Mouse (Mus musculus) MEL (cell line): ENCODE data around the gene Phospho1. TPM values are rescaled to one million over a fixed set of nuclear protein-coding genes. Genes with fewer than 3 reads are reported as not detected.

Source experiments
- DNase-seq: peaks from one replicate; pipeline ENCODE4 v3.0.0; 2011; ENCODE audit warnings: low read depth, low spot score
- H3K27ac ChIP-seq: 2 replicates; pipeline ENCODE4 v1.5.1; 2012; ENCODE audit warnings: low read depth, mild to moderate bottlenecking, control low read depth, low read length, moderate library complexity; ENCODE audit not compliant: control insufficient read depth
- H3K27me3 ChIP-seq, 2 experiments: fragments of 150-350 bp in 1 of 2; sonication (generic) in 1 of 2; 2 replicates each; pipeline ENCODE4 v1.6.1; 2012; ENCODE audit warnings: low read length in 2 of 2, mild to moderate bottlenecking in 2 of 2, improper control_type of control experiment in 1 of 2, moderate library complexity in 1 of 2; ENCODE audit not compliant: insufficient read depth in 2 of 2, control insufficient read depth in 1 of 2
- H3K36me3 ChIP-seq, 2 experiments: 2 replicates each; pipeline ENCODE4 v1.6.1; 2012 to 2014; ENCODE audit warnings: low read length in 2 of 2, improper control_type of control experiment in 1 of 2, inconsistent platforms in 1 of 2, mild to moderate bottlenecking in 1 of 2; ENCODE audit not compliant: insufficient read depth in 2 of 2, control insufficient read depth in 1 of 2
- H3K4me1 ChIP-seq, 2 experiments: fragments of 150-350 bp in 1 of 2; sonication (generic) in 1 of 2; 2 replicates each; pipeline ENCODE4 v1.6.1; 2012; ENCODE audit warnings: low read length in 2 of 2, improper control_type of control experiment in 1 of 2, mild to moderate bottlenecking in 1 of 2; ENCODE audit not compliant: insufficient read depth in 2 of 2, control insufficient read depth in 1 of 2
- H3K4me3 ChIP-seq, 2 experiments: fragments of 150-350 bp in 1 of 2; sonication (generic) in 1 of 2; 2 replicates each; pipeline ENCODE4 v1.5.1; 2012; ENCODE audit warnings: low read depth in 2 of 2, low read length in 2 of 2, mild to moderate bottlenecking in 2 of 2, moderate library complexity in 2 of 2, control low read depth in 1 of 2, improper control_type of control experiment in 1 of 2; ENCODE audit not compliant: control insufficient read depth in 1 of 2, insufficient read depth in 1 of 2
- H3K79me2 ChIP-seq: 2 replicates; pipeline ENCODE4 v1.6.1; 2012; ENCODE audit warnings: mild to moderate bottlenecking, low read length, moderate library complexity; ENCODE audit not compliant: control insufficient read depth, poor library complexity, insufficient read depth
- H3K9ac ChIP-seq: 2 replicates; pipeline ENCODE4 v1.6.1; 2012; ENCODE audit warnings: low read depth, mild to moderate bottlenecking, control low read depth, low read length, moderate library complexity; ENCODE audit not compliant: control insufficient read depth, poor library complexity, severe bottlenecking
- H3K9me3 ChIP-seq: fragments of 150-350 bp; sonication (generic); replicated peaks from 2 replicates; pipeline ENCODE4 v1.6.1; 2012; ENCODE audit warnings: mild to moderate bottlenecking, low read length, improper control_type of control experiment, moderate library complexity; ENCODE audit not compliant: insufficient read depth
- BHLHE40 ChIP-seq: IDR thresholded peaks from 2 replicates; pipeline ENCODE4 v1.6.1; 2012; ENCODE audit warnings: low read depth, mild to moderate bottlenecking, inconsistent platforms, low read length, improper control_type of control experiment, borderline replicate concordance
- CHD1 ChIP-seq: IDR thresholded peaks from 2 replicates; pipeline ENCODE4 v1.6.1; 2012; ENCODE audit warnings: low read depth, mild to moderate bottlenecking, inconsistent platforms, low read length, improper control_type of control experiment
- CTCF ChIP-seq, 3 experiments: IDR thresholded peaks in 2 of 3; conservative IDR thresholded peaks in 1 of 3; 2 replicates each; pipeline ENCODE4 v1.5.1; 2011 to 2012; ENCODE audit warnings: low read length in 3 of 3, low read depth in 2 of 3, mild to moderate bottlenecking in 2 of 3, improper control_type of control experiment in 1 of 3, inconsistent platforms in 1 of 3, mixed read lengths in 1 of 3, moderate library complexity in 1 of 3; ENCODE audit not compliant: control insufficient read depth in 1 of 3, insufficient read depth in 1 of 3, poor library complexity in 1 of 3, severe bottlenecking in 1 of 3
- E2F4 ChIP-seq: IDR thresholded peaks from 2 replicates; pipeline ENCODE4 v1.6.1; 2011; ENCODE audit warnings: low read depth, low read length, improper control_type of control experiment, borderline replicate concordance
- ELF1 ChIP-seq: IDR thresholded peaks from 2 replicates; pipeline ENCODE4 v1.6.1; 2014; ENCODE audit warnings: low read depth, mild to moderate bottlenecking, inconsistent platforms, low read length, improper control_type of control experiment, moderate library complexity
- GABPA ChIP-seq: IDR thresholded peaks from 2 replicates; pipeline ENCODE4 v1.6.1; 2012; ENCODE audit warnings: low read depth, mild to moderate bottlenecking, inconsistent platforms, low read length, improper control_type of control experiment, moderate library complexity
- GATA1 ChIP-seq: IDR thresholded peaks from 2 replicates; pipeline ENCODE4 v1.6.1; 2011; ENCODE audit warnings: low read depth, low read length, improper control_type of control experiment
- HCFC1 ChIP-seq: IDR thresholded peaks from 2 replicates; pipeline ENCODE4 v1.6.1; 2012; ENCODE audit warnings: low read depth, mild to moderate bottlenecking, inconsistent platforms, low read length, improper control_type of control experiment, moderate library complexity
- KAT2A ChIP-seq: conservative IDR thresholded peaks from 2 replicates; pipeline ENCODE4 v1.6.1; 2012; ENCODE audit warnings: low read depth, low read length, improper control_type of control experiment, inconsistent platforms
- MAX ChIP-seq: IDR thresholded peaks from 2 replicates; pipeline ENCODE4 v1.6.1; 2011; ENCODE audit warnings: low read length, improper control_type of control experiment
- MAZ ChIP-seq: IDR thresholded peaks from 2 replicates; pipeline ENCODE4 v1.6.1; 2012; ENCODE audit warnings: low read depth, mild to moderate bottlenecking, inconsistent platforms, low read length, improper control_type of control experiment
- MEF2A ChIP-seq: IDR thresholded peaks from 2 replicates; pipeline ENCODE4 v1.6.1; 2014; ENCODE audit warnings: low read depth, mild to moderate bottlenecking, inconsistent platforms, low read length, improper control_type of control experiment; ENCODE audit not compliant: poor library complexity, insufficient replicate concordance, severe bottlenecking; ENCODE audit errors: extremely low read depth
- MXI1 ChIP-seq: IDR thresholded peaks from 2 replicates; pipeline ENCODE4 v1.6.1; 2011; ENCODE audit warnings: mild to moderate bottlenecking, low read depth, low read length, improper control_type of control experiment
- MYC ChIP-seq: IDR thresholded peaks from 2 replicates; pipeline ENCODE4 v1.6.1; 2011; ENCODE audit warnings: low read depth, mild to moderate bottlenecking, low read length, improper control_type of control experiment, moderate library complexity
- NELFE ChIP-seq: IDR thresholded peaks from 2 replicates; pipeline ENCODE4 v1.6.1; 2011; ENCODE audit warnings: low read depth, low read length, improper control_type of control experiment
- NRF1 ChIP-seq: IDR thresholded peaks from 2 replicates; pipeline ENCODE4 v1.6.1; 2014; ENCODE audit warnings: low read depth, mild to moderate bottlenecking, inconsistent platforms, low read length, improper control_type of control experiment, moderate library complexity; ENCODE audit not compliant: poor library complexity, insufficient read depth, severe bottlenecking
- POLR2A ChIP-seq, 2 experiments: IDR thresholded peaks; 2 replicates each; pipeline ENCODE4 v1.6.1; 2011 to 2012; ENCODE audit warnings: low read length in 2 of 2, mild to moderate bottlenecking in 2 of 2, control low read depth in 1 of 2, improper control_type of control experiment in 1 of 2, low read depth in 1 of 2, moderate library complexity in 1 of 2; ENCODE audit not compliant: control insufficient read depth in 1 of 2, insufficient read depth in 1 of 2, poor library complexity in 1 of 2
- POLR2AphosphoS2 ChIP-seq: IDR thresholded peaks from 2 replicates; pipeline ENCODE4 v1.6.1; 2011; ENCODE audit warnings: low read length, improper control_type of control experiment
- POLR2AphosphoS5 ChIP-seq: IDR thresholded peaks from 2 replicates; pipeline ENCODE4 v1.6.1; 2012; ENCODE audit warnings: low read depth, borderline replicate concordance, mild to moderate bottlenecking, inconsistent platforms, low read length, moderate library complexity, mixed read lengths
- RAD21 ChIP-seq: IDR thresholded peaks from 2 replicates; pipeline ENCODE4 v1.6.1; 2011; ENCODE audit warnings: mild to moderate bottlenecking, low read depth, low read length, improper control_type of control experiment
- SIN3A ChIP-seq: IDR thresholded peaks from 2 replicates; pipeline ENCODE4 v1.6.1; 2012; ENCODE audit warnings: low read length, improper control_type of control experiment, inconsistent platforms
- SMC3 ChIP-seq: IDR thresholded peaks from 2 replicates; pipeline ENCODE4 v1.6.1; 2011; ENCODE audit warnings: low read depth, low read length, improper control_type of control experiment
- TAL1 ChIP-seq: IDR thresholded peaks from 2 replicates; pipeline ENCODE4 v1.6.1; 2012; ENCODE audit warnings: mild to moderate bottlenecking, inconsistent platforms, low read length, moderate library complexity, mixed read lengths
- TBP ChIP-seq: IDR thresholded peaks from 2 replicates; pipeline ENCODE4 v1.8.0; 2011; ENCODE audit warnings: low read depth, low read length, improper control_type of control experiment
- TCF12 ChIP-seq: IDR thresholded peaks from 2 replicates; pipeline ENCODE4 v1.6.1; 2014; ENCODE audit warnings: low read depth, mild to moderate bottlenecking, inconsistent platforms, low read length, improper control_type of control experiment, moderate library complexity
- UBTF ChIP-seq: IDR thresholded peaks from 2 replicates; pipeline ENCODE4 v1.6.1; 2012; ENCODE audit warnings: low read depth, mild to moderate bottlenecking, inconsistent platforms, low read length, improper control_type of control experiment, moderate library complexity, borderline replicate concordance; ENCODE audit not compliant: insufficient read depth
- USF1 ChIP-seq: IDR thresholded peaks from 2 replicates; pipeline ENCODE4 v1.6.1; 2014; ENCODE audit warnings: low read depth, mild to moderate bottlenecking, inconsistent platforms, low read length, improper control_type of control experiment, moderate library complexity
- USF2 ChIP-seq, 2 experiments: IDR thresholded peaks; 2 replicates each; pipeline ENCODE4 v1.6.1; 2011 to 2012; ENCODE audit warnings: improper control_type of control experiment in 2 of 2, low read length in 2 of 2, borderline replicate concordance in 1 of 2, inconsistent platforms in 1 of 2, low read depth in 1 of 2, mild to moderate bottlenecking in 1 of 2; ENCODE audit not compliant: insufficient read depth in 1 of 2
- ZC3H11A ChIP-seq: IDR thresholded peaks from 2 replicates; pipeline ENCODE4 v1.6.1; 2012; ENCODE audit warnings: low read depth, mild to moderate bottlenecking, inconsistent platforms, low read length, improper control_type of control experiment
- ZKSCAN1 ChIP-seq: IDR thresholded peaks from 2 replicates; pipeline ENCODE4 v1.6.1; 2012; ENCODE audit warnings: low read depth, mild to moderate bottlenecking, inconsistent platforms, low read length, improper control_type of control experiment, moderate library complexity
- ZMIZ1 ChIP-seq: IDR thresholded peaks from 2 replicates; pipeline ENCODE4 v1.6.1; 2012; ENCODE audit warnings: low read depth, mild to moderate bottlenecking, inconsistent platforms, low read length, improper control_type of control experiment, moderate library complexity
- polyA plus RNA-seq, 2 experiments: library from polyadenylated mRNA; stranded (reverse) in 1 of 2; unstranded in 1 of 2; fragments of >175 nt in 1 of 2; fragments of >200 nt in 1 of 2; gene quantifications; 2 replicates each; pipeline versions ENCODE4 v1.2.1 to v1.2.4; 2012; ENCODE audit warnings: low replicate concordance in 2 of 2, low read depth in 1 of 2; ENCODE audit not compliant: insufficient read length in 2 of 2, insufficient read depth in 1 of 2, missing spikeins in 1 of 2
- total RNA-seq: library from RNA; depleted of rRNA; stranded (reverse); fragments of 300-350 nt; gene quantifications from 2 replicates; pipeline ENCODE4 v1.2.3, GENCODE M21; 2012; rRNA removed

The Phospho1 gene
- total RNA-seq (15.4 and 17.7 TPM in 2 replicates), polyA plus RNA-seq (10 to 100 TPM in 1 of 2 experiments, not detected in 1; 76.0 TPM)

- Histone ChIP-seq H3K79me2 (peaks cover 5% of the 10 kb centered on the region; the same call in 1 of the 2 replicates), H3K4me1 (peaks cover 29 to 39% of the 10 kb centered on the region in 2 experiments), H3K9ac (peak within 1 kb of the TSS; percentile 85), H3K36me3 (peaks cover 0 to 32% of the 10 kb centered on the region in 2 experiments; a peak in 2 of 4 replicates), H3K27ac (peak within 1 kb of the TSS; percentile 27), H3K9me3 (no peaks in the 10 kb centered on the region), H3K4me3 (peak within 1 kb of the TSS; percentile 69 to 93), H3K27me3 (no peaks in the 10 kb centered on the region)
- TF ChIP-seq RAD21 (no peak), GABPA (no peak), TAL1 (no peak), GATA1 (no peak), BHLHE40 (peak; percentile 92), E2F4 (no peak), NRF1 (peak; percentile 56), NELFE (peak; percentile 95), KAT2A (no peak), HCFC1 (peak; percentile 70), SIN3A (peak; percentile 77), POLR2AphosphoS5 (no peak), ELF1 (peak; percentile 38; the same call in 1 of the 2 replicates), USF2 (IDR thresholded peaks at IDR 0.05; ENCODE audit: borderline replicate concordance in 1 of 2, insufficient read depth in 1 of 2, low read depth in 1 of 2, low read length in 2 of 2) (no peak), CTCF (IDR thresholded peaks at IDR 0.05 in 2 of 3, conservative IDR thresholded peaks at IDR 0.05 in 1 of 3; ENCODE audit: control insufficient read depth in 1 of 3, insufficient read depth in 1 of 3, low read depth in 2 of 3, low read length in 3 of 3, poor library complexity in 1 of 3, severe bottlenecking in 1 of 3) (0 out of 6 replicates have a peak, but pooled peaks of 1 of the 3 experiments have one; percentile 0), MYC (peak; percentile 93), CHD1 (no peak; the same call in 1 of the 2 replicates), MAX (peak; percentile 95), MEF2A (no peak), ZC3H11A (no peak), TCF12 (peak; percentile 32; the same call in 1 of the 2 replicates), MAZ (peak; percentile 74; the same call in 1 of the 2 replicates), MXI1 (peak; percentile 90), ZKSCAN1 (no peak), POLR2A (IDR thresholded peaks at IDR 0.05; ENCODE audit: control insufficient read depth in 1 of 2, insufficient read depth in 1 of 2, low read depth in 1 of 2, low read length in 2 of 2, poor library complexity in 1 of 2) (peak; percentile 95 to 98), UBTF (no peak), POLR2AphosphoS2 (peak; percentile 94; the same call in 1 of the 2 replicates), ZMIZ1 (peak; percentile 96), SMC3 (peak; percentile 18; the same call in 1 of the 2 replicates), USF1 (peak; percentile 34; the same call in 1 of the 2 replicates), TBP (0 out of 2 replicates have a peak, but pooled peaks have one; percentile 44)
- DNase-seq, result peak; percentile 97
Observed at GRCm38 (mm10) chr11:95824071-95824876, at the start of gene Phospho1. TSS of gene Phospho1 (plus strand) at chr11:95824499.
